Mouse (Mus musculus) intestine, postnatal 0 days (tissue): Measurements from ENCODE around the gene Pml. TPM values are rescaled to one million over a fixed set of nuclear protein-coding genes. Genes with fewer than 3 reads are reported as not detected.

Source experiments
- ATAC-seq: fragments of 200-750 bp; cut with Nextera tagmentation; 2 replicates; pipeline ENCODE4 v1.8.0; 2017; ENCODE audit warnings: mild to moderate bottlenecking, moderate TSS enrichment, moderate library complexity
- H3K27ac ChIP-seq: fragments of 300-500 bp; sonication (generic); 2 replicates; pipeline ENCODE4 v1.5.1; 2014; ENCODE audit warnings: mild to moderate bottlenecking, low read depth, low read length, moderate library complexity
- H3K27me3 ChIP-seq: fragments of 300-500 bp; sonication (generic); replicated peaks from 2 replicates; pipeline ENCODE4 v1.6.1; 2014; ENCODE audit warnings: low read length, mixed read lengths; ENCODE audit not compliant: control insufficient read depth, insufficient read depth
- H3K36me3 ChIP-seq: fragments of 300-500 bp; sonication (generic); 2 replicates; pipeline ENCODE4 v1.6.1; 2014; ENCODE audit warnings: mild to moderate bottlenecking, moderate library complexity; ENCODE audit not compliant: control insufficient read depth, insufficient read depth
- H3K4me1 ChIP-seq: fragments of 300-500 bp; sonication (generic); replicated peaks from 2 replicates; pipeline ENCODE4 v1.6.1; 2014; ENCODE audit warnings: antibody characterized with exemption, low read length, mixed read lengths; ENCODE audit not compliant: control insufficient read depth, insufficient read depth
- H3K4me2 ChIP-seq: fragments of 300-500 bp; sonication (generic); replicated peaks from 2 replicates; pipeline ENCODE4 v1.6.1; 2014; ENCODE audit warnings: low read depth, mild to moderate bottlenecking, moderate library complexity
- H3K4me3 ChIP-seq: fragments of 300-500 bp; sonication (generic); 2 replicates; pipeline ENCODE4 v1.5.1; 2014; ENCODE audit warnings: low read depth, low read length
- H3K9ac ChIP-seq: fragments of 300-500 bp; sonication (generic); 2 replicates; pipeline ENCODE4 v1.6.1; 2014; ENCODE audit warnings: mild to moderate bottlenecking, low read depth, low read length
- H3K9me3 ChIP-seq: fragments of 300-500 bp; sonication (generic); 2 replicates; pipeline ENCODE4 v1.6.1; 2016; ENCODE audit warnings: mixed run types; ENCODE audit not compliant: control insufficient read depth
- CTCF ChIP-seq: sonication (generic); IDR thresholded peaks from 2 replicates; pipeline ENCODE4 v1.5.1; 2016; ENCODE audit warnings: low read depth, mild to moderate bottlenecking, control low read depth, antibody characterized with exemption, moderate library complexity
- WGBS: fragments of 180-500 bp; shearing (Covaris S2); extraction: QIAGEN DNeasy Blood & Tissue Kit; methylation state at CpG from one replicate; pipeline ENCODE4 v1.1.7; 2014; 5-methylcytosine and 5-hydroxymethylcytosine counted together
- polyA plus RNA-seq: library from polyadenylated mRNA; unstranded; fragments of >200 nt; fragmentation: Nextera tagmentation; extraction: Ambion mirVana; gene quantifications from 2 replicates; pipeline ENCODE4 v1.2.1, GENCODE M21; 2015

Pml gene
- polyA plus RNA-seq, 1 experiment from 2014 or later, result 5.3 TPM

- no peaks in the 10 kb centered on the region for H3K27me3 ChIP-seq
- no peaks in the 10 kb centered on the region for H3K4me1 ChIP-seq
- H3K4me2 ChIP-seq, result no peak overlapping the region
- H3K27ac ChIP-seq, result no peak overlapping the region
- no peaks in the 10 kb centered on the region for H3K9me3 ChIP-seq
- H3K4me3 ChIP-seq, result no peak overlapping the region
- TF ChIP-seq CTCF, result no peak
- 73% methylated on average over 6 of the region's 6 CpGs for WGBS
- no peak for ATAC-seq
- no peak overlapping the region for H3K9ac ChIP-seq
- H3K36me3 ChIP-seq, result no peaks in the 10 kb centered on the region
Observed at GRCm38 (mm10) chr9:58184456-58184855, 65.1 kb downstream of the Pml start.

GRCm38 (mm10) chr9:58179390-58179789 lies 70.2 kb downstream of the Pml start:
- TF ChIP-seq CTCF, result no peak
- H3K4me2 ChIP-seq, result no peak overlapping the region
- no peaks in the 10 kb centered on the region for H3K9me3 ChIP-seq
- 93% methylated on average over 2 of the region's 2 CpGs for WGBS
- no peaks in the 10 kb centered on the region for H3K4me1 ChIP-seq
- no peak for ATAC-seq
- no peaks in the 10 kb centered on the region for H3K27me3 ChIP-seq
- no peak overlapping the region for H3K9ac ChIP-seq
- no peaks in the 10 kb centered on the region for H3K36me3 ChIP-seq
- no peak overlapping the region for H3K4me3 ChIP-seq
- no peak overlapping the region for H3K27ac ChIP-seq

DNA sequence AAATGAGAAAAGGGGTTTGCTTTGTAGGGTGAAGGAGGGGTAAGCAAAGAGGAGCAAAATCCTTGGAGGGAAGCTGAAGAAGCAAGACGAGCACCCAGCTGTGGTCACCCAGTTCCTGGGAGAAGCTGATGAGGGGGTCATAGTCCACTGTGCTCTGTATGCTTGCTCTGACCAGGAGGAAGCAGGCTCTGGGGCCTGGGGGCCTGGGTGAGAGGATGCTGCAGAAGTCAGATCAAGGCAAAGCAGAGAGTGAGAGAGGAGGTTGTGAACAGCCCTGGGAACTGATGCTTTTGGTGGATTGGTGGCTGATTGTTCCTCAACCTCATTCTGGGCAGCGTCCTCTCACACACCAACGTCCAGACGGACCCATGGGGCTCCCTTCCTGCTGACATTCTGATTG lies 72.4 kb downstream of the Pml start:
- ATAC-seq, result no peak
- no peaks in the 10 kb centered on the region for H3K9me3 ChIP-seq
- no peak overlapping the region for H3K4me3 ChIP-seq
- WGBS, result 67% methylated on average over 4 of the region's 4 CpGs
- no peaks in the 10 kb centered on the region for H3K27me3 ChIP-seq
- no peak overlapping the region for H3K4me2 ChIP-seq
- no peaks in the 10 kb centered on the region for H3K4me1 ChIP-seq
- no peak overlapping the region for H3K27ac ChIP-seq
- TF ChIP-seq CTCF, result no peak
- H3K9ac ChIP-seq, result no peak overlapping the region
- H3K36me3 ChIP-seq, result no peaks in the 10 kb centered on the region

GRCm38 (mm10) chr9:58175745-58176487 lies 73.7 kb downstream of the Pml start:
- 24% methylated on average over 5 of the region's 5 CpGs for WGBS
- no peaks in the 10 kb centered on the region for H3K36me3 ChIP-seq
- H3K27ac ChIP-seq, result no peak overlapping the region
- no peak overlapping the region for H3K9ac ChIP-seq
- no peaks in the 10 kb centered on the region for H3K9me3 ChIP-seq
- no peak overlapping the region for H3K4me3 ChIP-seq
- no peak for TF ChIP-seq CTCF
- no peak overlapping the region for H3K4me2 ChIP-seq
- no peaks in the 10 kb centered on the region for H3K4me1 ChIP-seq
- ATAC-seq, result no peak
- H3K27me3 ChIP-seq, result no peaks in the 10 kb centered on the region

DNA sequence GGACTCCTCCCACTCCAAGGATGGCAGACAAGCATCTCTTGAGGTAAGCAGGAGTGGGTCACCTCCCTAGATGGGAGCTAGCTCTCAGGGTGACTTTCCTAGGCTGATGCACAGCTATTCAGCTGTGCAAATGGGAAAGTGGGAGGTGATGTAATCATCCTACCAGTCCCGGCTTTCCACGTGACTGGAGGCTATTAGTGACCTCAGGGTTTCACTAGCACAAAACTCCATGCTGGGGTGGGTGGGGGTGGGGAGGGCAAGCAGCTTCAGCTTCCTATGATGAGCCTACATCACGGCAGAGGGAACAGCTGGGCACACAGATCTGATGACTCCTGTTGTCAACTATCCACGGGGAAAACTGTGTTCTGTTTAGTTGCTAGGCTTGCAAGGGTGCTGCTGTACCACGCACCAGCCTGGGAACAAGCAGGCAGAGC lies 74.8 kb downstream of the Pml start:
- Histone ChIP-seq H3K27ac (no peak overlapping the region), H3K36me3 (no peaks in the 10 kb centered on the region), H3K4me2 (no peak overlapping the region), H3K9me3 (no peaks in the 10 kb centered on the region), H3K9ac (no peak overlapping the region), H3K4me1 (no peaks in the 10 kb centered on the region), H3K4me3 (no peak overlapping the region), H3K27me3 (no peaks in the 10 kb centered on the region)
- TF ChIP-seq CTCF, result no peak
- WGBS, result 32% methylated on average over 5 of the region's 5 CpGs
- ATAC-seq, result no peak

DNA sequence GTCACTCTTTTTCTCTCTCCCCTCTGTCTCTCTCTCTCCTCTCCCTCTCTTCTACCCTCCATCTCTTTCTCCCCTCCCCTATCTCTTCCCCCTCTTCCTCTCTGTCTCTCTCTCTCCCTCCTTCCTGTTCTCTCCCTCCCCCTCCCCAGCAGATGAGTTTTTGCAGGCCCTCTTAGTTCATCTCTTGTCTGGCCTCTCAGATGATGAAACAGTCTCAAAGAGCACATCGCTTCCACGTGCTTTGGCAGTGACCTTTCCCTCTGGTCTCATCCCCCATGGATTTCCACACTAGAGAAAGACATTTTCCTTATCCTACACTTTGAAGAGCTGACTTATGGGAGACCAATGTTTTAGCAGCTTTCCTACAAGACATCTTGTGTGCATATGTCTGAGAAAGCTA lies 76.7 kb downstream of the Pml start:
- 63% methylated on average over 2 of the region's 2 CpGs for WGBS
- no peak for ATAC-seq
- H3K9ac ChIP-seq, result no peak overlapping the region

More for the DNA sequence above, 76.7 kb downstream of the Pml start:
- TF ChIP-seq CTCF, result no peak
- Histone ChIP-seq H3K9me3 (no peaks in the 10 kb centered on the region), H3K4me2 (no peak overlapping the region), H3K4me3 (no peak overlapping the region), H3K4me1 (no peaks in the 10 kb centered on the region), H3K36me3 (no peaks in the 10 kb centered on the region), H3K27me3 (no peaks in the 10 kb centered on the region), H3K27ac (no peak overlapping the region)
